Mouse (Mus musculus) frontal cortex, postnatal 14 days (tissue): ENCODE data around the gene Ssr4.
"Not testable (repeated sequence)": the region's sequence is repeated elsewhere in the genome, so short reads cannot be mapped to it uniquely, and the experiment has no call there.

ENCODE experiments used
- DNase-seq, 2 experiments: peaks; one replicate each; pipeline ENCODE4 v3.0.0; 2022; ENCODE audit warnings: low spot score in 2 of 2

The Ssr4 gene

GRCm38 (mm10) chrX:73786364-73787224 is at the start of gene Ssr4, which contains the start of gene Idh3g:
Ssr4 (plus strand) TSS chrX:73787028.
Idh3g (minus strand) TSS chrX:73786897.
- DNase-seq: peak; percentile 86 to 94

- no peak for DNase-seq
Measured at GRCm38 (mm10) chrX:73738155-73738554, 48.7 kb upstream of the Ssr4 start.

- no peak for DNase-seq
Measured at GRCm38 (mm10) chrX:73739151-73739550, 47.7 kb upstream of the Ssr4 start.

GRCm38 (mm10) chrX:73739841-73740240 is 47.0 kb upstream of the Ssr4 start:
- DNase-seq: not testable (repeated sequence)

- no peak for DNase-seq
Measured at GRCm38 (mm10) chrX:73744774-73745481, 41.9 kb upstream of the Ssr4 start.

GRCm38 (mm10) chrX:73748977-73749376 is 37.9 kb upstream of the Ssr4 start:
- DNase-seq: no peak

GRCm38 (mm10) chrX:73756334-73757140 is 30.3 kb upstream of the Ssr4 start, which contains the start of gene Plxnb3:
Plxnb3 (plus strand) TSS chrX:73757090.
- DNase-seq: no peak

GRCm38 (mm10) chrX:73758611-73759290 is 28.1 kb upstream of the Ssr4 start:
- no peak for DNase-seq

GRCm38 (mm10) chrX:73765311-73765710 is 21.5 kb upstream of the Ssr4 start:
- DNase-seq: no peak

GRCm38 (mm10) chrX:73767267-73767666 is 19.6 kb upstream of the Ssr4 start:
- DNase-seq: no peak

- no peak for DNase-seq
Measured at GRCm38 (mm10) chrX:73774168-73774760, 12.6 kb upstream of the Ssr4 start, which contains the start of gene Srpk3. Srpk3 (plus strand) TSS chrX:73774405.

- no peak for DNase-seq
Measured at GRCm38 (mm10) chrX:73774802-73775483, 11.9 kb upstream of the Ssr4 start.

GRCm38 (mm10) chrX:73782227-73782626 is 4.6 kb upstream of the Ssr4 start:
- no peak for DNase-seq

- no peak for DNase-seq
Measured at GRCm38 (mm10) chrX:73785666-73786065, 1.2 kb upstream of the Ssr4 start.

- no peak for DNase-seq
Measured at GRCm38 (mm10) chrX:73787225-73787558, 364 bp downstream of the Ssr4 start.

- DNase-seq: no peak
Measured at GRCm38 (mm10) chrX:73788501-73788900, 1.7 kb downstream of the Ssr4 start.

GRCm38 (mm10) chrX:73793039-73793438 is 6.2 kb downstream of the Ssr4 start:
- no peak for DNase-seq

- DNase-seq: no peak
Measured at GRCm38 (mm10) chrX:73793505-73793904, 6.7 kb downstream of the Ssr4 start.

- no peak for DNase-seq
Measured at GRCm38 (mm10) chrX:73797511-73797910, 10.7 kb downstream of the Ssr4 start.

- peak in 1 of 2 experiments; percentile 36 for DNase-seq
Measured at GRCm38 (mm10) chrX:73798502-73798901, 11.7 kb downstream of the Ssr4 start.
